Mouse (Mus musculus) layer of hippocampus, adult 18-20 months (tissue): ENCODE measurements around the gene Ccdc152. TPM values are rescaled to one million over a fixed set of nuclear protein-coding genes. Genes with fewer than 3 reads are reported as not detected.

Experiments
- DNase-seq, 2 experiments: peaks; one replicate each; pipeline ENCODE4 v3.0.0; 2022; ENCODE audit warnings: low spot score in 2 of 2
- long read RNA-seq: library from polyadenylated mRNA; stranded (forward); transcript quantifications from one replicate; pipeline ENCODE4 v2.0.0, GENCODE M21; 2021
- total RNA-seq, 2 experiments: library from RNA; stranded (reverse); gene quantifications; 2 replicates each; pipeline ENCODE4 v1.2.3; 2021

Ccdc152 gene
- not detected for total RNA-seq
- long read RNA-seq = 0 reads

- DNase-seq = no peak
These were observed at the start of gene Ccdc152 for GRCm38 (mm10) chr15:3303426-3303825. Gene Ccdc152, minus strand, starts transcription at chr15:3303526.

DNA sequence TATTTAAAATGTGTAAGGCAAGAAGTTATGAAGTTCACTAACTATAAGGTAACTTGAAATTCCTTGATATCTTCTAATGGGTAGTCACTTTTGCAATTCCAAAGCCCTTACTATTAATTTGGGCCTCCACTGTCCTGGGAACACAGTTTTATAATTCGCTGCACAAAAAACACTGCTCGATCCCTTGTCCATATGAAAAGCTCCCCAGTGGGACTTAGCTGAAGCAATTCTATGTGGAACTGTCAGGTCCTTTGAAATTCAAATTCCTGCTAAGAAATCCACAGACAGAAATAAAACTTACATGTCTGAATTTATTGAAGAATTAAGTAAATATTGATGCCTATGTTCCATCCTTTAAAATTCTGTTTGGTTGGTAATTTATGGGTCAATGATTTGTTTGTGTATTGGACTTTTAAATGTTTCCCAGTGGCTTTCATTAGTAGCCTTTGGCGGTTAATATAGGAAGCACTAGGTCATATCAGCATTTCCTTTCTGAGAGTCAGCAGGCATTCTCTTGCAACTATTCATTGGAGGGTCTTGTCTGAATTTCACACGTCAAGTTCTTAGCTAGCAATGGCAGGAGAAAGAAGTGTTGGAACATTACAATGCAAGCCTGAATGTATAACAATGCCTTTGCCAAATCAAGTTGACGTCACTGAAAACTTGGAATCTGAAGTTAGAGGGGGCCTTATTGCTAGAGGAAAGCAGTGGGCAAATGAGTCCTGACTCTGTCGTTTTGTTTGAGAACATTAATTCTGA is 46.2 kb upstream of the Ccdc152 start:
- no peak for DNase-seq

DNA sequence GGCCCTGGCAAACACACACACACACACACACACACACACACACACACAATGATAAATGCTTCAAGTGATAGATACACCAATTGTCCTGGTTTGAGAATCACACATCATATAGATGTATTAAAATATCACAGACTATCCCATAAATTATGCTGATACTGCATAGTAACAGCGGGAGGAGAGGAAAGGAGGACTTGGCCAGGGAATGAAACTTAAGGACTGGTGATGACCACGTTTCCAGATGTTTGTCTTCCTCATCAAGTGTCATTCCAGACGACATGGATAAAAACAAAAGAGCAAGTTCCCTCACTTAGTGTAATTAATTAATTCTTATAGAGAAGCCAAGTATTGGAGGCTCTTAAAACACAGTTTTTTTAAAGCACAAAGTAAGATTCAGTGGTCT is 43.4 kb upstream of the Ccdc152 start:
- no peak for DNase-seq

- peak; percentile 22 to 58 for DNase-seq
These were observed 41.2 kb upstream of the Ccdc152 start for GRCm38 (mm10) chr15:3344555-3344954.

DNA sequence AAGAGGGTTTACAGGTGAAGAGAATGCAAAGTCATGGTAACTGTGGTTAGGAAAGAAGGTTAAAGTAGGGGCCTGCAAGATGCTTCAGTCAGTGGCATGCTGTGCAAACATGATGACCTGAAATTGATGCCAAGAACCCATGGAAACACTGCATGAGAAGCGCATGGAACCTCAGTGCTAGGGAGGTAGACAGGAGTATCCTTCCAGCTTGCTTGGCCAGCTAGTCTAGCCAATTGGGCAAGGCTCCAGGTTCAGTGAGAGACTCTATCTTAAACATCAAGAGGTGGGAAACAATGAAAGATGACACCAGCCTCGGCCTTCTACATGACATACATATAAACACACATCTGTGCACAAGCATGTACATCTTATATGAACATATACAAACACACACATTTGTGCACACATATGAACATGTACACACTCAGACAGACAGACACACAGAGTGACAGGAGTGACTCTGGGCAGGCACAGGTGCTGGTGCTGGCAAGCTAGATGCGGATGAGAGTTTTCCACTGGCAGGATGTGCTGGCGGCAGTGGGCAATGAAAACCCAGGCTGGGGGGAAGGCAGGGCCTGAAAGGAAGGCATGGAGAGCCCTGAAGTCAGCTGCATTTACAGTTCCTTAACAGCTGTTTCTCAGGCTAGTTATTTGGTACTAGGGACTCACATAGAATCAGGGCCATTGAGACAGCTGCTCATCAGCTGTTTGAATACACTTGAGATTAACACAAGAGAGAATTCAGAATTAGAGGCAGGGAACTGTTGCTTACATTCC is 38.7 kb upstream of the Ccdc152 start:
- no peak for DNase-seq

DNA sequence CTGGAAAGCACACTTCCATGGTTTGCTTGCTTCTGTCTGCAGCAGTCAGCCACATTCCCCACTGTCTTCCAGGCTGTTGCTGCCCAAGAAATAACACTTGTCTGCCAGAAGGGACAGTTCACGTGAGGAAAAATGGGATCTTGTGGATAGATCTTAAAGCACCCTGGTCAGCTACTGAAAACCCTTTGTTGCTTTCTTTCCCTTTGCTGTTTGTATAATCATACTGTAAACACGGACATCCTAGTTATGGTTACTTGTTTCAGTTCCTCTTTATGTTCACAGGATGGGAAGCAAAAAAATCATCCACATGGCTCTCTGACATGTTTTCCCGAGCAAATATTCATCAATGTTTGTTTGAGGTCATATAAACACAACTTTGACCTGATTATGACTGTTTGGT is 36.5 kb upstream of the Ccdc152 start:
- no peak for DNase-seq

DNA sequence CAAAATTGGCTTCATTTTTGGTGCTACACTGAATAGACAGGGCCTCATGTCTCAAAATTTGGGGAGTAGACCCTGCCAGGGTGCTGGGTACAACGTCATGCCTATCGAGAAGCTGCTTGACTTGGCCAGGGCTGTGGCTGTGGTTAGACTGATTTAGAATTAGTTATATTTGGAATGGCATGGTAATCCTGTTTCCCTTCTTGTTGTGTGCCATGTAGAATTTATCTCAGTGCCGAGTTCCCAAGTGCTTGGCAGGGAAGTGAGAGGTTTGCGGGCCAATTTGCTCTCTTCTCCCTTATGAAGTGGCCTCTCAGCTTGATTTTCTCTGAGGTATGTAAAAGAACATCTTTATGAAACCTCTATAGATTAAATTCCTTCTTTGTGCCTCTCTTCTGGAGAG is 29.2 kb upstream of the Ccdc152 start:
- DNase-seq = no peak

DNA sequence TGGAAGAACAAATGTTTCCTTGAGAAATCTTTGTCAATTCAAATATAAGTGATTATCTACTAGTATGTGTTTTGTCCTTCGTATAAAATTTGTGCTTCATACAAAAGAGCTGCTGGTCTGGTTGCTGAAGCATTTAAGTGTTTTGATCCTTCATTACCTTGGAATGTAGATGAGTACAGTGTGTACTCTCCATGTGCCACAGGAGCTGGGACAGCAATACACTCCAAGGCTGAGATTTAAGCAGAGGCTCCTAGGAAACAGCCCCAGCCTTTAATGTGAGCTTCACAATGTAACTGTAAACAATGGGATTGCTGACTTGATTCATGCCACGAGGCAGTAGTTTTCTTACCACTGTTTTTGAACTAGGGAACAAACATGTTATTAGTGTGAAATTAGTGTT is 28.5 kb upstream of the Ccdc152 start:
- no peak for DNase-seq

GRCm38 (mm10) chr15:3330291-3330690 is 27.0 kb upstream of the Ccdc152 start:
- DNase-seq = no peak

- DNase-seq = no peak
These were observed 19.7 kb upstream of the Ccdc152 start for GRCm38 (mm10) chr15:3323041-3323440.

DNA sequence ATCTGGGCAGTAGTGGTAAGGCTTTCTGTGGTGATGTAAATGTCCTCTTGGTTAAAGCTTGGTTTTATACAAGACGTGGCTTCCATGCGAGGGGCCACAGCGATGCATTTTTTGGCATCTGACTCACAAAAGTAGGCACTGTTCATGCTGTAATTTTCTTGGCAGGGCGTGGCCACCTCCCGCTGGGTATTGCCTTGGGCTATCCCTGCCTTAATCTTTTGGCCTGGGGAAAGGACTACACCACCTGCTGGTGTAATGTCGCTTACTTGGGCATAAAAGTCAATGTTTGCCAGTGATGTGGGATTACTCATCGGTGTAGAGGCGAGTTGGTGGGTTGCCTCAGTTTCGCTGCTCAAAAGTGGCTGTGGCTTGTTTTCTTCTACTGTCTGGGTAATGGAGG is 16.6 kb upstream of the Ccdc152 start:
- no peak for DNase-seq

GRCm38 (mm10) chr15:3316617-3317016 is 13.3 kb upstream of the Ccdc152 start:
- no peak for DNase-seq

DNA sequence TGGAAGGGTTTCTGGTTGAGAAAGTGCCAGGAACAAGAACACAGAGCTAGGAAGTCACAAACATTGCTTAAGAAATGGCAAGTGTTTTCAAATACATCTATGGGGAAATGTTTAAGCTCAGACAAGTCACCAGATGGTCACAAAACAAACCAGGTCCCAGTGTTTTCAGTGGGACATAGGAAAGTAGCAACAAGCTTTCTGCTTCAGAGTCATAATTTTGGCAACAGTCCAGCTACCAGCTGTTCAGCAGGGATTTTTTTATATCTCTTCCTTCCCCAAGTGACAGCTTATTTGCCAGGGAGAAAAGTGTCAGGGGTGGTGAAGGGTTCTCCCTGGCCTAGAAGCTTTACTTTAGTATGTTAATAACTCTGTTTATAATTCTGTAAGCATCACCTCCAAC is 9.6 kb upstream of the Ccdc152 start:
- peak in 1 of 2 experiments; percentile 19 for DNase-seq

DNA sequence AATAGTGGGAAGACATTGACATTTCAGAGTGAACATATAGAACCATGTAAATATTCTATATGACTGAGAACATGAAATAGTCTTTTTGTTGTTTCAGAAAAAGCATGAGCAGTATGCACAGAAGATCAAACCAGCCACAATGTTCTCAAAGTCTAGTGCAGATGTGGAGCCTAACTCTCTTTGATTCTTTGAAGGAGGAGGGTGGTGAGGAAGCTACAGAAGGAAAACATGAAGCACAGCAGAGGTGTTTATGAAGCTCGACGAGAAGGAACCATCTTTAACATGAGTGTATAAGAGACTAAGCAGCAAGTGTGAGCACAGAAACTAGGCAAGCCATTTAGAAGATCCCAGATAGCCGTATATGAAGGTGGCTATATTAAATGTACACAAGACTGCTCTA is 6.5 kb upstream of the Ccdc152 start:
- no peak for DNase-seq

DNA sequence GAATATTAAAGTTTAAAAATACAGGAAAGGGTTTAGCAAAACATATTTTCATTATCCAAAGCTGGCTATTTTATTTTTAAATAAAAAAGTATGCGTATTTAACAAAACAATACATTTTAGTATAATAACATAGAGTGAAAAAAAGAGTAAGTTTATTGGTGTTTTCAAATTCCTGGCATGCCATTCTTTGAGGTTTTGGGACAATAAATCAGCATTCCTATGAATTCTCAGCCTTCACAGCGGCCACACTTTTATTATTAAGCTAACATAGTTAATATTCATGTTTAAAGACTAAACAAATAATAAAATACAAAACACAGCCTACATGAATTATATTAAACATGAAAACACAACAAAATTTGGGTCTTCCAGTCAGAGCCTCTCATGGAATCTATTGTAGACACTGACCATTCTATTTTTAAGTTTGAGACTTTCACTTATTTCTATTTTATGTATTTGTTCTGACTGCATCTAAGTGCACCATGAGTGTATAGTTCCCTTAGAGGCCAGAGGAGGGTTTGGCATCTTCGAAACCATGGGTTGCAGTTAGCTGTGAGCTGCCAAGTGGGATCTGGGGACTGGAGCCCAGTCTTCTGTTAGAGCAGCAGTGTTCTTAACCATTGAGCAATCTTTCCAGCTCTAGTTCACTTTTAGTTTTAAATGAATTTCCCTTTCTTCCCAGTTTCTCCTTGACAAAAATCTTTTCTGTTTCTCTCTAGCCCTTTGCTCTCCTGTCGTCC is 2.8 kb downstream of the Ccdc152 start:
- no peak for DNase-seq

GRCm38 (mm10) chr15:3297615-3298014 is 5.7 kb downstream of the Ccdc152 start:
- DNase-seq = no peak

DNA sequence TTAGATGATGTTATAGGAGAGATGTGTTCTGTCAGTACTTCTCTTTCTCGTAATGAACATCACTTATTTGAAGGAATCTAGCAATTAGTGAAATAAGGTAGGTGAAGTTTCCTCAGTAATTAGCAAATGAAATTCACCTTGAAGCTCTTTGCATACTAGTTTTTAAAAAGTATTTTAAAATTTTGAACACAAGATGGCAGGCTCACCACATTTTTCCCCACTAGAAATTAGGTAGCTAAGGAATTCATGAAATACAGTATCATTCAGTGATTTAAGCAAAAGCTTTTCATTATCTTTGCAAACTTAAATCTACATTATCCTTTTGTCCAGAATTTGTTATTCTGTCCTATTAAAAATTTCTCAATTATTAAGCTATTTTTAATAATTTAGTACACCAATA is 7.3 kb downstream of the Ccdc152 start:
- DNase-seq = peak in 1 of 2 experiments; percentile 16

- no peak for DNase-seq
These were observed 9.8 kb downstream of the Ccdc152 start for GRCm38 (mm10) chr15:3293477-3293876.

DNA sequence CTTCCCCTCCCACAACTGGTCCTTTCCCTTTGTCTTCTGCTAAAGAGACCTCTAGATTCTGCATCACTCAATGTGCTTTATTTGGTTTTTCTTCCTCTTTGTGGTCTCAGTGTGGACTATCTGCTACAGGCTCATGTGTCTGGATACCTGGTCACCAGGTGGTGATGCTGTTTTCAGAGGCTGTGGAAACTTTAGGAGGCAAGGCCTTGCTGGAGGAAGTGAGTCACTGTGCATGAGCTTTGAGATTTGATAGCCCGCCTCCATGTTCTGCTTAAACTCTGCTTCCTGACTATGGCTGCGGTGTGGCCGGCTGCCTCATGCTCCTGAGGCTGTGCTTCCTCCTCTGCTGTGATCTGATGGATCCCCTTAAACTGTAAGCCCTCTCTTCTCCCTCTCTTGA is 12.9 kb downstream of the Ccdc152 start:
- no peak for DNase-seq

- no peak for DNase-seq
These were observed 17.3 kb downstream of the Ccdc152 start for GRCm38 (mm10) chr15:3286032-3286431.

DNA sequence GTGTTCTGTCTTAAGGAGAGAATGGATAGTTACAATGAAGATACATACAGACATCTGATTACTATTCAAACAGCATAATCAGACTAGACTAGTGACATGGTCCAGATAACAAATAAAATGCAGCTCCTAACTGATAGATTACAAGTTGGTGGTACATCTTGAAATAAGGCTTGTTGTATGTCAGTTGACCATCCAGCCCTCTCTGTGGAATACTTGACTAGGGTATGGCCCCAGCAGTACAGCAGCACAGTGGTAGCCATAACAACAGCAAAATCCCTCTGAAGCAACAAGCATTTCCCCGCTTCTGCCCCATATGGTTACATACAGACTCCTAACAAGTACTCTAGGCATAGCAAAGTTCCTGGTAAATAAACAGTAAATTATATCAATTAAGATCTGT is 21.6 kb downstream of the Ccdc152 start:
- DNase-seq = no peak

DNA sequence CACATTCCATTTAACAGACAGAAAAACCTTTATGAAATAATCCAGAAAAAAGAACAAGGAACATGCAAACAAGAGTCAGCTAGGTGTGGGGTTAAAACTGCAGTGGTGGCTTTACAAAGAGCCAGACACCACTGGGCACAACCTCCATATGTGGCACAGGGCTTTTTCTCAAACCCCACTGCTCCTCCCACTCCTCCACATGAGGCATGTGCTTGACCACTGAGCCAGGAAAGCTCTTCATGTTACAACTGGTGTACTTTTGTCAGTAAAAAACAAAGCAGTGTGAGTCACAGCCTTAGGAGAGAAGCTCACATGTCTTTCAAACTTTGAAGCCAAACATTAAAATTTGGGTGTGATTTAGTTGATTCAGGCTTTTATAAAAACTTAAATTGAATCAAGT is 22.1 kb downstream of the Ccdc152 start:
- no peak for DNase-seq
